Mouse (Mus musculus): Measurements from ENCODE around the gene Slc35g3. TPM values are rescaled to one million over a fixed set of nuclear protein-coding genes. Genes with fewer than 3 reads are reported as not detected.
"Not testable (repeated sequence)": the region's sequence is repeated elsewhere in the genome, so short reads cannot be mapped to it uniquely, and the experiment has no call there.

Gene Slc35g3
- polyA plus RNA-seq, 2 experiments from 2014 or later = not detected

- no peak for ATAC-seq
These were observed 7.5 kb downstream of the Slc35g3 start for GRCm38 (mm10) chr11:69754233-69754632.

GRCm38 (mm10) chr11:69752686-69753085 is 9.1 kb downstream of the Slc35g3 start:
- no peak for ATAC-seq

- no peak for ATAC-seq
These were observed 10.1 kb downstream of the Slc35g3 start for GRCm38 (mm10) chr11:69751635-69752034.

- ATAC-seq = not testable (repeated sequence)
These were observed 30.4 kb downstream of the Slc35g3 start for GRCm38 (mm10) chr11:69731408-69731807.

GRCm38 (mm10) chr11:69729063-69729462 is 32.7 kb downstream of the Slc35g3 start:
- no peak for ATAC-seq

- no peak for ATAC-seq
These were observed 35.8 kb downstream of the Slc35g3 start for GRCm38 (mm10) chr11:69725951-69726350.

- no peak for ATAC-seq
These were observed 38.7 kb downstream of the Slc35g3 start for GRCm38 (mm10) chr11:69723074-69723473.

GRCm38 (mm10) chr11:69720852-69721251 is 40.9 kb downstream of the Slc35g3 start:
- ATAC-seq = no peak

- ATAC-seq = no peak
These were observed 42.3 kb downstream of the Slc35g3 start for GRCm38 (mm10) chr11:69719423-69719822.

- ATAC-seq = no peak
These were observed 43.1 kb downstream of the Slc35g3 start for GRCm38 (mm10) chr11:69718661-69719060.

GRCm38 (mm10) chr11:69716953-69717352 is 44.8 kb downstream of the Slc35g3 start:
- ATAC-seq = no peak

- no peak for ATAC-seq
These were observed 45.8 kb downstream of the Slc35g3 start for GRCm38 (mm10) chr11:69715929-69716328.

- no peak for ATAC-seq
These were observed 46.3 kb downstream of the Slc35g3 start for GRCm38 (mm10) chr11:69715482-69715881.

- ATAC-seq = no peak
These were observed 47.0 kb downstream of the Slc35g3 start for GRCm38 (mm10) chr11:69714636-69715329.

- no peak for ATAC-seq
These were observed 48.7 kb downstream of the Slc35g3 start for GRCm38 (mm10) chr11:69712954-69713672.

GRCm38 (mm10) chr11:69711082-69711481 is 50.7 kb downstream of the Slc35g3 start:
- ATAC-seq = no peak

GRCm38 (mm10) chr11:69710470-69710869 is 51.3 kb downstream of the Slc35g3 start:
- ATAC-seq = no peak

Other genes with a start within 250 kb of the Slc35g3 start
- under 1 TPM in 1 of 2 experiments, not detected in 1; 0.09 TPM for gene Dnah2, start 212.9 kb downstream of the Slc35g3 start, polyA plus RNA-seq (2017; shearing (Covaris generic))
- gene Efnb3, start 201.8 kb downstream of the Slc35g3 start, polyA plus RNA-seq (2017; shearing (Covaris generic)) = under 1 TPM; 0.27 to 0.37 TPM
- gene Wrap53, start 181.7 kb downstream of the Slc35g3 start, polyA plus RNA-seq (2017; shearing (Covaris generic)) = 10 to 100 TPM; 23.0 to 31.9 TPM
- gene Trp53, start 181.6 kb downstream of the Slc35g3 start, polyA plus RNA-seq (2017; shearing (Covaris generic)) = 100 to 1,000 TPM; 307 to 416 TPM
- not detected for gene Atp1b2, start 156.0 kb downstream of the Slc35g3 start, polyA plus RNA-seq (2017; shearing (Covaris generic))
- not detected for gene Shbg, start 144.1 kb downstream of the Slc35g3 start, polyA plus RNA-seq (2017; shearing (Covaris generic))
- not detected for gene Sat2, start 139.9 kb downstream of the Slc35g3 start, polyA plus RNA-seq (2017; shearing (Covaris generic))
- gene Fxr2, start 129.0 kb downstream of the Slc35g3 start, polyA plus RNA-seq (2017; shearing (Covaris generic)) = 10 to 100 TPM; 11.0 to 11.2 TPM
- gene Sox15, start 106.7 kb downstream of the Slc35g3 start, polyA plus RNA-seq (2017; shearing (Covaris generic)) = under 1 TPM in 1 of 2 experiments, not detected in 1; 0.81 TPM
- 10 to 100 TPM; 34.8 to 85.1 TPM for gene Mpdu1, start 99.3 kb downstream of the Slc35g3 start, polyA plus RNA-seq (2017; shearing (Covaris generic))
- gene Cd68, start 95.8 kb downstream of the Slc35g3 start, polyA plus RNA-seq (2017; shearing (Covaris generic)) = 1 to 10 TPM; 3.0 to 5.8 TPM
- 100 to 1,000 TPM; 166 to 236 TPM for gene Eif4a1, start 89.5 kb downstream of the Slc35g3 start, polyA plus RNA-seq (2017; shearing (Covaris generic))
- gene Senp3, start 79.9 kb downstream of the Slc35g3 start, polyA plus RNA-seq (2017; shearing (Covaris generic)) = 10 to 100 TPM; 31.6 to 47.4 TPM
- not detected for gene Tnfsf13, start 76.2 kb downstream of the Slc35g3 start, polyA plus RNA-seq (2017; shearing (Covaris generic))
- gene Tnfsf12, start 66.1 kb downstream of the Slc35g3 start, polyA plus RNA-seq (2017; shearing (Covaris generic)) = under 1 TPM in 1 of 2 experiments, not detected in 1; 0.23 TPM
- gene Tnfsfm13, start 65.9 kb downstream of the Slc35g3 start, polyA plus RNA-seq (2017; shearing (Covaris generic)) = not detected
- gene Polr2a, start 3.3 kb downstream of the Slc35g3 start, polyA plus RNA-seq (2017; shearing (Covaris generic)) = 10 to 100 TPM; 25.6 to 36.0 TPM
- 10 to 100 TPM; 11.2 to 11.8 TPM for gene Zbtb4, start 3.9 kb upstream of the Slc35g3 start, polyA plus RNA-seq (2017; shearing (Covaris generic))
- 1 to 10 TPM; 2.9 to 4.5 TPM for gene Chrnb1, start 34.0 kb upstream of the Slc35g3 start, polyA plus RNA-seq (2017; shearing (Covaris generic))
- not detected for gene Fgf11, start 39.9 kb upstream of the Slc35g3 start, polyA plus RNA-seq (2017; shearing (Covaris generic))
- not detected for gene Tmem102, start 43.7 kb upstream of the Slc35g3 start, polyA plus RNA-seq (2017; shearing (Covaris generic))
- not detected for gene Gm39566, start 53.3 kb upstream of the Slc35g3 start, polyA plus RNA-seq (2017; shearing (Covaris generic))
- gene Spem2, start 56.5 kb upstream of the Slc35g3 start, polyA plus RNA-seq (2017; shearing (Covaris generic)) = not detected
- gene Spem1, start 60.2 kb upstream of the Slc35g3 start, polyA plus RNA-seq (2017; shearing (Covaris generic)) = under 1 TPM in 1 of 2 experiments, not detected in 1; 0.42 TPM
- gene Nlgn2, start 75.8 kb upstream of the Slc35g3 start, polyA plus RNA-seq (2017; shearing (Covaris generic)) = 1 to 10 TPM; 1.1 to 1.2 TPM
- 100 to 1,000 TPM in 1 of 2 experiments, 10 to 100 TPM in 1; 93.2 to 114 TPM for gene Tmem256, start 76.5 kb upstream of the Slc35g3 start, polyA plus RNA-seq (2017; shearing (Covaris generic))
- 10 to 100 TPM; 22.4 to 33.5 TPM for gene Plscr3, start 84.4 kb upstream of the Slc35g3 start, polyA plus RNA-seq (2017; shearing (Covaris generic))
- gene Tnk1, start 96.8 kb upstream of the Slc35g3 start, polyA plus RNA-seq (2017; shearing (Covaris generic)) = not detected
- not detected for gene Tmem95, start 116.0 kb upstream of the Slc35g3 start, polyA plus RNA-seq (2017; shearing (Covaris generic))
- 1 to 10 TPM in 1 of 2 experiments, not detected in 1; 1.1 TPM for gene Kctd11, start 119.4 kb upstream of the Slc35g3 start, polyA plus RNA-seq (2017; shearing (Covaris generic))
- gene Acap1, start 133.6 kb upstream of the Slc35g3 start, polyA plus RNA-seq (2017; shearing (Covaris generic)) = 100 to 1,000 TPM; 256 to 383 TPM
- gene 2810408A11Rik, start 139.0 kb upstream of the Slc35g3 start, polyA plus RNA-seq (2017; shearing (Covaris generic)) = 1 to 10 TPM; 1.6 to 2.0 TPM
- gene Neurl4, start 139.1 kb upstream of the Slc35g3 start, polyA plus RNA-seq (2017; shearing (Covaris generic)) = 1 to 10 TPM; 8.3 to 9.1 TPM
- 100 to 1,000 TPM; 120 to 134 TPM for gene Gps2, start 151.9 kb upstream of the Slc35g3 start, polyA plus RNA-seq (2017; shearing (Covaris generic))
- gene Eif5a, start 160.0 kb upstream of the Slc35g3 start, polyA plus RNA-seq (2017; shearing (Covaris generic)) = 1,000 to 10,000 TPM; 1,067 to 1,377 TPM
- gene Ybx2, start 173.8 kb upstream of the Slc35g3 start, polyA plus RNA-seq (2017; shearing (Covaris generic)) = not detected
- gene Slc2a4, start 186.2 kb upstream of the Slc35g3 start, polyA plus RNA-seq (2017; shearing (Covaris generic)) = not detected
- gene Cldn7, start 202.8 kb upstream of the Slc35g3 start, polyA plus RNA-seq (2017; shearing (Covaris generic)) = not detected
- gene Ctdnep1, start 219.2 kb upstream of the Slc35g3 start, polyA plus RNA-seq (2017; shearing (Covaris generic)) = 10 to 100 TPM; 21.1 to 25.4 TPM
- 10 to 100 TPM; 69.7 to 79.3 TPM for gene Elp5, start 220.5 kb upstream of the Slc35g3 start, polyA plus RNA-seq (2017; shearing (Covaris generic))
- 100 to 1,000 TPM; 282 to 355 TPM for gene Gabarap, start 229.2 kb upstream of the Slc35g3 start, polyA plus RNA-seq (2017; shearing (Covaris generic))
- 10 to 100 TPM; 41.3 to 43.5 TPM for gene Phf23, start 233.8 kb upstream of the Slc35g3 start, polyA plus RNA-seq (2017; shearing (Covaris generic))
- gene Dvl2, start 238.6 kb upstream of the Slc35g3 start, polyA plus RNA-seq (2017; shearing (Covaris generic)) = 1 to 10 TPM; 4.0 to 4.6 TPM